Mouse (Mus musculus) MN1 (cell line): ENCODE data around the gene C77080.

Experiments used
- DNase-seq: peaks from one replicate; pipeline ENCODE4 v3.0.0-alpha.2; 2016; ENCODE audit warnings: low spot score

C77080 gene

GRCm38 (mm10) chr4:129238579-129239016 is 22.6 kb downstream of the C77080 start:
- DNase-seq, result no peak

- DNase-seq, result no peak
These were observed 23.3 kb downstream of the C77080 start for GRCm38 (mm10) chr4:129237843-129238441.

- DNase-seq, result no peak
These were observed 24.9 kb downstream of the C77080 start for GRCm38 (mm10) chr4:129236236-129236813.

- no peak for DNase-seq
These were observed 26.1 kb downstream of the C77080 start for GRCm38 (mm10) chr4:129235147-129235546.

GRCm38 (mm10) chr4:129234488-129234887 is 26.7 kb downstream of the C77080 start:
- peak; percentile 50 for DNase-seq

GRCm38 (mm10) chr4:129232561-129233360 is 28.4 kb downstream of the C77080 start:
- DNase-seq, result no peak

GRCm38 (mm10) chr4:129231594-129232450 is 29.4 kb downstream of the C77080 start:
- no peak for DNase-seq

GRCm38 (mm10) chr4:129230926-129231325 is 30.3 kb downstream of the C77080 start:
- DNase-seq, result no peak

GRCm38 (mm10) chr4:129227985-129228381 is 33.2 kb downstream of the C77080 start:
- DNase-seq, result peak; percentile 91

- peak; percentile 72 for DNase-seq
These were observed 33.8 kb downstream of the C77080 start for GRCm38 (mm10) chr4:129227170-129227984.

- peak; percentile 69 for DNase-seq
These were observed 34.7 kb downstream of the C77080 start for GRCm38 (mm10) chr4:129226441-129226963.

GRCm38 (mm10) chr4:129225315-129225714 is 35.9 kb downstream of the C77080 start:
- no peak for DNase-seq

- DNase-seq, result no peak
These were observed 37.6 kb downstream of the C77080 start for GRCm38 (mm10) chr4:129223421-129224281.

GRCm38 (mm10) chr4:129222019-129222925 is 38.9 kb downstream of the C77080 start:
- no peak for DNase-seq

GRCm38 (mm10) chr4:129221097-129222010 is 39.9 kb downstream of the C77080 start:
- no peak for DNase-seq

- peak; percentile 53 for DNase-seq
These were observed 40.7 kb downstream of the C77080 start for GRCm38 (mm10) chr4:129220376-129221089.

- no peak for DNase-seq
These were observed 42.0 kb downstream of the C77080 start for GRCm38 (mm10) chr4:129219198-129219597.
